Mouse (Mus musculus): ENCODE results near the gene Tmem163. TPM values are rescaled to one million over a fixed set of nuclear protein-coding genes. Genes with fewer than 3 reads are reported as not detected.

The Tmem163 gene
- polyA plus RNA-seq, 1 experiment: 25.3 TPM

DNA sequence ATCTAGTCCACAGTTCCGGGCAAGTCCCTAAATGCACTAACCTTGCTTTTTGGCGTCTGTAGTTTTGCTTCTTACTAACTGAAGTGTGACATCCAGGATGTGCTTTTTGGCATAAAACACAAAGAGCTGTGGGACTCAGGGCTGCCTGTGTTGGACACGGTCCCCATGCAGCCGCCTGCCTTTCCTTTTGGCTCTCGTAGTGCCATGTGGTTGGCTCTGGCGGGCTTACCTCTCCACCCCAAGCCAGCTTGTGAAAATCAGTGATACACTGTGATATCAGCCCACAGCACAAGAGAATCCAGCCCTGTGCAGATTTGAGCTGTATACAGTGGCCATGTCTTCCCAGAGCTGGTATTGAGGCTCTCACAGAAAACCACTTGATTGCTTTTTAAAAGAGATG is 60.3 kb downstream of the Tmem163 start:
- 65% methylated on average over 6 of the region's 6 CpGs for WGBS
- TF ChIP-seq CTCF (IDR thresholded peaks at IDR 0.05; ENCODE audit: insufficient read depth, low read length) (no peak), POLR2A (IDR thresholded peaks at IDR 0.05; ENCODE audit: borderline replicate concordance, extremely low read depth, low read depth, low read length) (no peak)
- H3K4me1 ChIP-seq (ENCODE audit: control insufficient read depth, insufficient read depth, low read length): no peaks in the 10 kb centered on the region

GRCm38 (mm10) chr1:127610378-127610777 is 69.0 kb downstream of the Tmem163 start:
- WGBS: 51% methylated on average over 3 of the region's 3 CpGs
- no peak for DNase-seq
- peaks cover 9% of the 10 kb centered on the region for H3K4me1 ChIP-seq (ENCODE audit: control insufficient read depth, insufficient read depth, low read length)
- H3K4me3 ChIP-seq (replicated peaks; ENCODE audit: extremely low read depth, low read depth, low read length): no peak overlapping the region
- no peak for TF ChIP-seq POLR2A (IDR thresholded peaks at IDR 0.05; ENCODE audit: borderline replicate concordance, extremely low read depth, low read depth, low read length)
- no peak for TF ChIP-seq CTCF (IDR thresholded peaks at IDR 0.05; ENCODE audit: insufficient read depth, low read length)

More for the DNA sequence above, 60.3 kb downstream of the Tmem163 start:
- H3K4me3 ChIP-seq (replicated peaks; ENCODE audit: extremely low read depth, low read depth, low read length): no peak overlapping the region
- no peak for DNase-seq

DNA sequence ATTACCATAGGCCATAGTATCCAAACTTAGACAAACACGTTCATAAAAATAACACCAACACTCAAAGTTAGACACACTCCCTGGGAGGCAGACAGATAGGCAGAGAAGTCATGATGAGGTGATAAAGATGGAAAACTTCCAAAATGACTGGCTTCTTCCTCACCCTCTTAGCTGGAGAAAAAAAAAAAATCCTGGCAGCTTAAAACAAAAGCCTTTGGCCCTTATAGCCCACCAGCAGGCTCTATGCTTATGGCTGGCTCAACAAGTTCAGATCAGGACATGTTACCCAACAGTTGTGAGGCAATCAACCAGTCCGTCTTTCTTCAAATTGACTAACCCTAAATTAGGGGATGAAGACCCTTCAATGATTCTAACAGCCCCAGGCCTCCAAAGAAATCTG is 69.5 kb downstream of the Tmem163 start:
- Histone ChIP-seq H3K4me3 (replicated peaks; ENCODE audit: extremely low read depth, low read depth, low read length) (no peak overlapping the region), H3K4me1 (ENCODE audit: control insufficient read depth, insufficient read depth, low read length) (peaks cover 9% of the 10 kb centered on the region)
- 32% methylated on average over 2 of the region's 2 CpGs for WGBS
- DNase-seq: no peak
- TF ChIP-seq CTCF (IDR thresholded peaks at IDR 0.05; ENCODE audit: insufficient read depth, low read length): no peak
- TF ChIP-seq POLR2A (IDR thresholded peaks at IDR 0.05; ENCODE audit: borderline replicate concordance, extremely low read depth, low read depth, low read length): no peak

GRCm38 (mm10) chr1:127608326-127608725 is 71.0 kb downstream of the Tmem163 start:
- TF ChIP-seq POLR2A (IDR thresholded peaks at IDR 0.05; ENCODE audit: borderline replicate concordance, extremely low read depth, low read depth, low read length) (no peak), CTCF (IDR thresholded peaks at IDR 0.05; ENCODE audit: insufficient read depth, low read length) (no peak)
- DNase-seq: no peak
- H3K4me3 ChIP-seq (replicated peaks; ENCODE audit: extremely low read depth, low read depth, low read length): no peak overlapping the region

GRCm38 (mm10) chr1:127603697-127604631 is 75.4 kb downstream of the Tmem163 start:
- 69% methylated on average over 9 of the region's 9 CpGs for WGBS
- peak; percentile 3 for DNase-seq

More at GRCm38 (mm10) chr1:127608326-127608725, 71.0 kb downstream of the Tmem163 start:
- WGBS: 67% methylated on average over 3 of the region's 3 CpGs
- peaks cover 9% of the 10 kb centered on the region for H3K4me1 ChIP-seq (ENCODE audit: control insufficient read depth, insufficient read depth, low read length)

DNA sequence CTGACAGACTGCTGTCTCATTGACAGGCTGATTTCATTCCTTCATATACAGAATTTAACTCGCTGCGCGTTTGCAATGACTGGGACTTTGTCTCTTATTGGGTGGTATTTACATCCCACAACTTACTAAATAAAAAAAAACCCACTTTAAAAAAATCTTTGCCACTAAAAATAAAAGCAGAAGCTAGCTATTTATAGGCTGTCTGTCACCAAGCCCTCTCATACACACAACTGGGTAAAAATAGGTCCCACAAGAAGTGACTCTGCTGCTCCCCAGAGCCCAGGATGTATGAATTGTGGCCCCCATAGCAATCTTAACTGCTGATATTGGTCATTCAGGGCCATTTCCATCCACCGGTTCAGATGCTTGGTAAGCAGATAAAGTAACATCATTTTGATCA is 83.2 kb downstream of the Tmem163 start:
- no peak for DNase-seq
- Histone ChIP-seq H3K4me1 (ENCODE audit: control insufficient read depth, insufficient read depth, low read length) (no peaks in the 10 kb centered on the region; the same call in 1 of the 2 replicates), H3K4me3 (replicated peaks; ENCODE audit: extremely low read depth, low read depth, low read length) (no peak overlapping the region)
- WGBS: 73% methylated on average over 4 of the region's 4 CpGs
- no peak for TF ChIP-seq CTCF (IDR thresholded peaks at IDR 0.05; ENCODE audit: insufficient read depth, low read length)
- TF ChIP-seq POLR2A (IDR thresholded peaks at IDR 0.05; ENCODE audit: borderline replicate concordance, extremely low read depth, low read depth, low read length): no peak

More at GRCm38 (mm10) chr1:127603697-127604631, 75.4 kb downstream of the Tmem163 start:
- Histone ChIP-seq H3K4me3 (replicated peaks; ENCODE audit: extremely low read depth, low read depth, low read length) (no peak overlapping the region), H3K4me1 (ENCODE audit: control insufficient read depth, insufficient read depth, low read length) (peaks cover 6% of the 10 kb centered on the region)
- TF ChIP-seq POLR2A (IDR thresholded peaks at IDR 0.05; ENCODE audit: borderline replicate concordance, extremely low read depth, low read depth, low read length): no peak
- no peak for TF ChIP-seq CTCF (IDR thresholded peaks at IDR 0.05; ENCODE audit: insufficient read depth, low read length)

GRCm38 (mm10) chr1:127595735-127596134 is 83.6 kb downstream of the Tmem163 start:
- no peak overlapping the region for H3K4me3 ChIP-seq (replicated peaks; ENCODE audit: extremely low read depth, low read depth, low read length)
- no peak for DNase-seq
- TF ChIP-seq CTCF (IDR thresholded peaks at IDR 0.05; ENCODE audit: insufficient read depth, low read length) (no peak), POLR2A (IDR thresholded peaks at IDR 0.05; ENCODE audit: borderline replicate concordance, extremely low read depth, low read depth, low read length) (no peak)
- no peaks in the 10 kb centered on the region; the same call in 1 of the 2 replicates for H3K4me1 ChIP-seq (ENCODE audit: control insufficient read depth, insufficient read depth, low read length)
- 24% methylated on average over 1 of the region's 1 CpGs for WGBS

GRCm38 (mm10) chr1:127589542-127589941 is 89.8 kb downstream of the Tmem163 start:
- WGBS: 38% methylated on average over 3 of the region's 3 CpGs
- TF ChIP-seq POLR2A (IDR thresholded peaks at IDR 0.05; ENCODE audit: borderline replicate concordance, extremely low read depth, low read depth, low read length): no peak
- no peak for TF ChIP-seq CTCF (IDR thresholded peaks at IDR 0.05; ENCODE audit: insufficient read depth, low read length)

GRCm38 (mm10) chr1:127587071-127587470 is 92.3 kb downstream of the Tmem163 start:
- H3K4me3 ChIP-seq (replicated peaks; ENCODE audit: extremely low read depth, low read depth, low read length): no peak overlapping the region

More at GRCm38 (mm10) chr1:127589542-127589941, 89.8 kb downstream of the Tmem163 start:
- Histone ChIP-seq H3K4me3 (replicated peaks; ENCODE audit: extremely low read depth, low read depth, low read length) (no peak overlapping the region), H3K4me1 (ENCODE audit: control insufficient read depth, insufficient read depth, low read length) (peaks cover 5% of the 10 kb centered on the region)
- no peak for DNase-seq

More at GRCm38 (mm10) chr1:127587071-127587470, 92.3 kb downstream of the Tmem163 start:
- TF ChIP-seq POLR2A (IDR thresholded peaks at IDR 0.05; ENCODE audit: borderline replicate concordance, extremely low read depth, low read depth, low read length) (no peak), CTCF (IDR thresholded peaks at IDR 0.05; ENCODE audit: insufficient read depth, low read length) (no peak)
- peaks cover 5% of the 10 kb centered on the region for H3K4me1 ChIP-seq (ENCODE audit: control insufficient read depth, insufficient read depth, low read length)
- WGBS: 84% methylated on average over 5 of the region's 5 CpGs
- no peak for DNase-seq
